20 mouse cellular contexts compared by ENCODE assay signal in genomic region chr4:138201696-138202095, GRCm38 (mm10).
"Had no signal": no experiment of that assay in that cellular context is flagged by ENCODE, and none has a peak within 500 bp of the region (broad histone marks: within the 10 kb centered on the region; RNA-seq: fewer than 3 reads in every experiment).

No protein-coding gene starts in this region.

- H3K4me3 ChIP-seq: kidney, embryonic 15.5 days; limb, embryonic 12.5 days; limb, embryonic 15.5 days; lung, embryonic 15.5 days had no signal

- H3K27me3 ChIP-seq: kidney, embryonic 15.5 days; limb, embryonic 12.5 days; limb, embryonic 15.5 days; lung, embryonic 15.5 days had no signal

- H3K27ac ChIP-seq: kidney, embryonic 15.5 days; limb, embryonic 12.5 days; limb, embryonic 15.5 days; liver, embryonic 14.5 days; lung, embryonic 15.5 days; stomach, postnatal 0 days had no signal

- ATAC-seq: liver, postnatal 0 days had no signal

- H3K4me1 ChIP-seq: kidney, embryonic 15.5 days; limb, embryonic 12.5 days; limb, embryonic 15.5 days; lung, embryonic 15.5 days had no signal

- H3K9me3 ChIP-seq: kidney, embryonic 15.5 days; limb, embryonic 12.5 days; limb, embryonic 15.5 days; lung, embryonic 15.5 days had no signal

- H3K4me2 ChIP-seq: kidney, embryonic 15.5 days; limb, embryonic 12.5 days; limb, embryonic 15.5 days; liver, embryonic 11.5 days; lung, embryonic 15.5 days; midbrain, embryonic 11.5 days had no signal

- H3K9ac ChIP-seq: kidney, embryonic 15.5 days; limb, embryonic 12.5 days; limb, embryonic 15.5 days; liver, embryonic 14.5 days; liver, postnatal 0 days; lung, embryonic 15.5 days had no signal

- DNase-seq: kidney, postnatal 10 days; kidney, postnatal 4 days; left cerebral cortex, postnatal 4 days; liver, postnatal 0 days; lung, postnatal 10 days; lung, postnatal 36 days; midbrain, embryonic 14.5 days; right cerebral cortex, postnatal 14 days; right cerebral cortex, postnatal 4 days; thymus, adult 2 months; thymus, postnatal 14 days; thymus, postnatal 4 days had no signal
